Mouse (Mus musculus): ENCODE results near the gene Gm6367. TPM values are rescaled to one million over a fixed set of nuclear protein-coding genes. Genes with fewer than 3 reads are reported as not detected.

Gene Gm6367
- total RNA-seq (2023), result not detected

DNA sequence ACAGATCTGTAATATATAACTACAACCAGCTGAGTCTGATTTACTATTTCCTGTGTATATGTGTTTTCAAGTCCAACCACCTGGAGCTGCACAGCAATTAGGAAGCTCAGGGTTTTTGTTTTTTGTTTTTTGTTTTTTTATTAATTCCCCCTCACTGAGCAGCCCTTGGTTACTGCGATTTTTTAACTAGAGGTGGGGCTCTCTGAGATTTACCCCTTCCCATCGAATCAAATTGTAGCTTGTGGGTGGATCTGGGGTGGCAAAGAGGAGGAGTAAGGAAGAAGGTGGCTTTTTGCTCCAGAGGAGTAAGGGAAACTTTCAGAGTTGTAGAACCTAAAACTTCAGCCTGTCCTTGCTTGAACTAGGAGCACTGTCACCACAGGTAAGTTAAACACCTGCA is at the start of gene Gm6367:
TSS of gene Gm6367 (plus strand) at position 301 of the 400 bp plus-strand sequence.

Other genes with a start within 250 kb of the Gm6367 start
- gene Gm3183, start 123.2 kb upstream of the Gm6367 start, total RNA-seq (2023), result not detected
- not detected for gene Gm7942, start 118.3 kb downstream of the Gm6367 start, total RNA-seq (2023)
- not detected for gene Gm16513, start 194.0 kb downstream of the Gm6367 start, total RNA-seq (2023)